Mouse (Mus musculus) thymus, postnatal 4 days (tissue): ENCODE measurements around the gene Ticam1.

Source experiments
- DNase-seq: peaks from one replicate; pipeline ENCODE4 v3.0.0; 2021

Ticam1 gene

DNA sequence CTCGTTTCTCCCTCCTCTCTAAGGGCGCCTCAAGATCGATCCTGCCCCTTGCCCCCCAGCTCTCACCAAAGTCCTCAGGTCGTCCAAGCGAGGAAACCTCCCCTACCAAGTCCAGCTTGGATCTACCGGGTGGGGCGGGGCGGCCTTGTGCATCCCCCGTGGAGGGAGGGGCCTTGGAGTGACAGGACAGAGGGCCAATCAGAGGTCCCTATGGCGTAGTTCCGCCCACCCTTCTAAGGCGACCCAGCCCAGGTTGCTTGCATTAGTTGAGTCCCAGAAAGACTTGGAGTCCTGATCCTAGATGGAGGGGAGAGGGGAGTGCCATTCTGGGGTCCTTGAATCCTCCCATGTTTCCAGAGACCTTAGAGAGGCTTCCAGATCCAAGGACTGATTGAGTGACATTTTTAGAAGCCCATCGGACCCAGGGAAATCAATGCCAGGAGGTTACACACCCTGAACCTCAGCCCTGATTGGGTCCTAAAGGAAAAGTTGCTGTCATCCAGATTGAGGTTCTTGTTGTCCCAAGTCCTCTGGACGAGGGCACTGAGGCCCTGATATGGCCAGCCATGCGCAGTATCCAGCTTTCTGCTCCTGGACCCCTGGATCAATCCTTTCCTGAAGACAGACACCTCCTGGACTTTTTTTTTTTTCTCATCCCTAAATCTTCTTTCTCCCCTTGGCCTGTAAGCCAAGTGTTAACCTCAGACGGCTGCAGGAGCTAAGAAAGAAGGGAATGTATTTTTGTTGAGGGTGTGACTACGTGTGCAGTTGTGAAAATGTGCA, 14.0 kb upstream of the Ticam1 start:
- peak; percentile 99 for DNase-seq

- DNase-seq, result peak; percentile 69
Measured at GRCm38 (mm10) chr17:56289371-56290331, 13.1 kb upstream of the Ticam1 start.

DNA sequence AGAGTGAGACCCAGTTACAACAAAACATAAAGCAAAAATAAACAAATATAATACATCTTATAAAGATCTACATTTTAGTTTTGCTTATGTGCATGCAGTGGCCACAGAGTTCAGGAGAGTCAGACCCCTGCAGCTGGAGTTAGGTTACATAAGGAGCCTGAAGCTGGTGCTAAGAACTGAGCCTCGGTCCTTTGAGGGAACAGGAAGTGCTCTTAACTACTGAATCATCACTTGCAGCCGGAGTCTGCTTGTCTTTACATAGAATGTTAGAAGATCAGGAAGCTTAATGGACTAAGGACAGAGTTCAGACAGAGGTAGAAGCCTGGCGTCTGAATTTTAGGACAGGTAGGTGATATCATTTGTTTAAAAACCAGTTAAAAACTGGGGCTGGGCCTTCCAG, 12.3 kb upstream of the Ticam1 start:
- DNase-seq, result no peak

GRCm38 (mm10) chr17:56287830-56288229, 11.2 kb upstream of the Ticam1 start:
- DNase-seq, result no peak

GRCm38 (mm10) chr17:56285995-56286394, 9.4 kb upstream of the Ticam1 start:
- no peak for DNase-seq

DNA sequence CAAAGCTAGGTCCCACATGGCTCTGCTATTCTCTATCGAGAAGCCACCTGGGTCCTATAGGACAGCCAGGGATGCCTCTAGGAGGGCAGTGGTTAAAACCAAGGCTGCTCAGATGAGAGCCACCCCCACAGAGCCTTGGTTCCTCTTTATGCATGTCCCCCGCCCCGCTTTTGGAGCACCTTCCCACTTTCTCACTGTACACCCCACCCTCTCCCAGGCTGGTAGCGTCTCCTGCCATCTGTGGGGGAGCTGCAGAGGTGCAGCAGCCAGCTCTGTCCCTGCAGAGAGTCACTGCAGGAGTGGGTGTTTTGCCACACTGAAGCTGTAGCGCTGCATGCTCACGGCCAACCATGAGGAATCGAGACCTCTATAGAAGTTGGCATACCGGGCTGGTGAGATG, 6.7 kb upstream of the Ticam1 start:
- DNase-seq, result no peak

GRCm38 (mm10) chr17:56282802-56283201, 6.2 kb upstream of the Ticam1 start:
- DNase-seq, result no peak

GRCm38 (mm10) chr17:56281193-56281592, 4.6 kb upstream of the Ticam1 start:
- DNase-seq, result no peak

DNA sequence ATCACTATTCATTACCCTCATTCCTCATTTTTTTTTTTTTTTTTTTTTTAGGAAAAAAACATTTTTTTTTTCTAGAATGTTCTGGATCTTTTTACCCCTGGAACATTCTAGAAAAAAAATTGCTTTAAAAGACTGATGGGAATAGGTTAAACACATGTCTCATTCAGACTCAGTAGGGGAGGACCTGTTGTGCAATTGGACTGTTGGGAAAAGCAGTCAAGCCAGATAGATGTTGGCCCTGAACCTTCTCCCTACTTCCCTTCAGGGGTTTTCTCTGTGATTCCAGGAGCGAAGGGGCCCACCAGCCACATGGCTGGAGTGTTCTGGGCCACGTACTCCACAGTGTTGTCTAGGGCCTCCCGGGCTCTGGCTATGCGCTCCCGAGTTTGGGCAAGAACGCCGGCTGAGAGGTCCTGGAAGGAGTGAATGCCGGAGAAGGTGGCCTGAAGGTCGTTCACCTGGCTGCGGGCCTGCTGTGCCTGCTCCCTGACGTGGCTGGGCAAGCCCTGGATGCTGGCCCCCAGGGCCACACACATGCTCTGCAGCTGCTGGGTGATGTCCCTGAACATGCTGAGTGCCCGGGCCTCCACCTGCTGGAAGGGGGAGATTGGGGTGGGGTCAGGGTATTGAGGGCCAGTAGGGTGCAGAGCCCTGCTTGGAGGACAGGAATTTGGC, 3.0 kb upstream of the Ticam1 start:
- DNase-seq, result no peak

DNA sequence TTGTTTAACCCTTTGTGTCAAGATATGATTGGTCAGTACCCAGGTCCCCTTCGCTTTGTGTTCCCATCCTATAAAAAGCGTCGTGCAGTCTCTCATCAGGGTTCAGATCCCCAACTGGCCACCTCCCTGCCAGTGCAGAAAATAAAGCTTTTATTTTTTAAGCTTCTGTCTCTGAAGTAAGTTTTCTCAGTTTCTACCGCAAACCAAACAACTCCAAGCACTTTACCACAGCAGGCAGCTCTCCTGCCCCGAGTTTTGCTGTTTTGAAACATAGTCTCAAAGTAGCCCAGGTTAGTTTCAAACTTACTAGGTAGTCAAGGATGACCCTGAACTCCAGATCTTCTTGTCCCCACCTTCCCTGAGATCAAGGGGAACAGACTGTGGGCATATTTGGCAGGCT, 1.8 kb upstream of the Ticam1 start:
- DNase-seq, result no peak

DNA sequence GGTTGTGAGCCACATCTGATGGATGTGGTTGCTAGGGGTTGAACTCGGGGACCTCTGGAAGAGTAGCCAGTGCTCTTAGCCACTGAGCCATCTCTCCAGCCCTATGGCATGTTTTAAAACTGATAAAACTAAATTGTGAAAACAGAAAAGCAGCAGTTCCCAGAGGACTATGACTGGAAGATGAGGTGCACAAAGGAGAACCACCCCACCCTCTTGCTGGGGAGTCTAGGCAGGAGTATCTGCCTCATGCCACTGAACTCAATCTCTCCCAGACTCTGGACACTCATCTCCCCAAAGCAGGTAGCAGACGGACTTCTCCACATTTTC, 944 bp upstream of the Ticam1 start:
- DNase-seq, result no peak

DNA sequence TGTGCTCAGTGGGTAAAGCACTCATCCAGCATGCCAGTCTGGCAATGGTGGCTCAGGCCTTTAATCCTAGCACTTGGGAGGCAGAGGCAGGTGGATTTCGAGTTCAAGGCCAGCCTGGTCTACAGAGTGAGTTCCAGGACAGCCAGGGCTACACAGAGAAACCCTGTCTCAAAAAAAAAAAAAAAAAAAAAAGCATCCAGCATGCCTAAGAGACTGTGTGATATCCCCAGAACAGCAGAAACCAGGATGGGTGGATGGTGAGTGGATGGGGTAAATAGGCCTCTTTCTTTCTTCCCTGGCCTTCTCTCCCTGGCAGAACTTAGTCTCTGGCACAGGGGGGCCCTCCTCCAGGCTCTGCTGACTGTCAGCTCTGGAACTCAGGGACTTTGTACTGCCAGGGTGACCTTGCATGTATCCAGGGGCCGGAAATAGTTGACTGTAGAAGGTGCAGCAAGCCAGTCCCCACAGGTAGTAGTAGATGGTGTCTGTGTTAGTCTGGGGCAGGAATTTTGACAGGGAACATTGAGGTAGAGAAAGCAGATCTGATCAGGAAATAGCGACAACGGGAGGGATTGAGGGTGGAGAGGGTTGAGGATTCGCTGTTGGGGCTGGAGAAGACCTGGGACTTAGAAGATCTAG, 625 bp downstream of the Ticam1 start:
- DNase-seq, result no peak

GRCm38 (mm10) chr17:56273986-56274385, 2.6 kb downstream of the Ticam1 start:
- DNase-seq, result no peak

DNA sequence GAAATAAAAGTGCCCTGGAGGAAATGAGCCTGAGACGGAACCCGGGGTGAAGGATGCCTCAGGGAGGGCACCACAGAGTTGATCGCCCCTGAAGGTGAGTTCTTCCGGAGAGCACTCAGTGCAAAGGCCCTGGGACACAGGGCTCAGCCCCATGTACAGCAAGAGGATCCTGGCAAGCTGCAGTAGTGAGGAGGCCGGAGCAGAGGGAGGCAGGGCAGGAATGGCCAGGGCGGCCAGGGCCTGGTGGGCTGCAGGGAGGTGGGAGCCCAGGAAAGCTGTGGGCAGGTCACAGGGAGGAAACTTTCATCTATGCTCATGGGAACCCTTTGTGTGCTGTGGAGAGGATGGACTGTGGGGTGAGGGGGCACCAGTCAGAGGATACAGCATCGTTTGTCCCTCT, 3.1 kb downstream of the Ticam1 start:
- DNase-seq, result no peak

DNA sequence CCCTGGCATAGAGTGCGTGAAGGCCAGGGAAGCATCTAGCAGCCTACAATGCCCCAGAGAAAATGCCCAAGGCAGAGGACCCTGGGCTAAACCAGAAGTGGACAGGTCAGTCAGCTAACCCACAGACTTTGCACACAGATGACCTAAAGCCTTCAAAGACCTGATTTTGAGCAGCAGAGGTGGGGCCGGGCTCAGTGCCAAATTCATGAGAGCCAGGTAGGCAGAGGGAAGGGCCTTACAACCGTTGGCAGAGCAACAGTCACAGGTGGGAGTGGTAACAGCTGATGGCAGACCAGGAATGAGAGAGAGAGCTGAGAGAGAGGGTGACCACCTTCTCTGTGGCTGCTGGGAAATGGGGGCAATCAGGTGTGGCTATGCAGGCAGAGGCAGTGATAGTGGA, 3.9 kb downstream of the Ticam1 start:
- DNase-seq, result no peak

GRCm38 (mm10) chr17:56271609-56272253, 4.9 kb downstream of the Ticam1 start:
- no peak for DNase-seq

- no peak for DNase-seq
Measured at GRCm38 (mm10) chr17:56269741-56270140, 6.8 kb downstream of the Ticam1 start.

GRCm38 (mm10) chr17:56269153-56269630, 7.4 kb downstream of the Ticam1 start:
- DNase-seq, result peak; percentile 61

- no peak for DNase-seq
Measured at GRCm38 (mm10) chr17:56266271-56266670, 10.3 kb downstream of the Ticam1 start.

- DNase-seq, result no peak
Measured at GRCm38 (mm10) chr17:56265869-56266268, 10.7 kb downstream of the Ticam1 start.

GRCm38 (mm10) chr17:56265011-56265410, 11.6 kb downstream of the Ticam1 start:
- no peak for DNase-seq

GRCm38 (mm10) chr17:56264020-56264419, 12.6 kb downstream of the Ticam1 start:
- DNase-seq, result peak; percentile 88
